Mouse (Mus musculus) kidney, adult 2 months (tissue): ENCODE results near the gene Vipas39. TPM values are rescaled to one million over a fixed set of nuclear protein-coding genes. Genes with fewer than 3 reads are reported as not detected.
A peak's percentile ranks its signal among the peaks of the same experiment; 100 is the strongest.
"Not testable (repeated sequence)": the region's sequence is repeated elsewhere in the genome, so short reads cannot be mapped to it uniquely, and the experiment has no call there.

Experiments
- DNase-seq: peaks from one replicate; pipeline ENCODE4 v3.0.0; 2021
- H3K27ac ChIP-seq: fragments of 200-500 bp; 2 replicates; pipeline ENCODE4 v1.5.1; 2012; ENCODE audit warnings: low read depth, low read length, control low read depth, inconsistent platforms; ENCODE audit not compliant: insufficient read depth
- H3K27me3 ChIP-seq: fragments of 200-500 bp; replicated peaks from 2 replicates; pipeline ENCODE4 v1.6.1; 2012; ENCODE audit warnings: mild to moderate bottlenecking, moderate library complexity, low read length, inconsistent platforms; ENCODE audit not compliant: control insufficient read depth, insufficient read depth
- H3K36me3 ChIP-seq: fragments of 200-500 bp; 2 replicates; pipeline ENCODE4 v1.6.1; 2012; ENCODE audit warnings: mild to moderate bottlenecking, moderate library complexity, low read length, inconsistent platforms; ENCODE audit not compliant: control insufficient read depth, insufficient read depth
- H3K4me1 ChIP-seq: fragments of 200-500 bp; 2 replicates; pipeline ENCODE4 v1.6.1; 2011; ENCODE audit warnings: low read length; ENCODE audit not compliant: control insufficient read depth, insufficient read depth
- H3K4me3 ChIP-seq: fragments of 200-500 bp; 2 replicates; pipeline ENCODE4 v1.5.1; 2011; ENCODE audit warnings: mild to moderate bottlenecking, low read depth, low read length, control low read depth; ENCODE audit not compliant: insufficient read depth
- CTCF ChIP-seq: fragments of 200-500 bp; conservative IDR thresholded peaks from 2 replicates; pipeline ENCODE4 v1.5.1; 2011; ENCODE audit warnings: low read depth, mild to moderate bottlenecking, control low read depth, low read length, moderate library complexity, mixed read lengths; ENCODE audit not compliant: insufficient read depth, insufficient read length
- POLR2A ChIP-seq: fragments of 200-500 bp; IDR thresholded peaks from one replicate; pipeline ENCODE4 v1.6.1; 2011; ENCODE audit warnings: low read depth, low read length, control low read depth
- WGBS: fragments of 180-500 bp; shearing (Covaris S2); methylation state at CpG from one replicate; pipeline ENCODE4 v1.1.7; 2018; 5-methylcytosine and 5-hydroxymethylcytosine counted together
- polyA plus RNA-seq: library from polyadenylated mRNA; depleted of rRNA; stranded (reverse); fragments of >200 nt; gene quantifications from 2 replicates; pipeline ENCODE4 v1.2.3, GENCODE M21; 2012

Vipas39 gene
- polyA plus RNA-seq, 1 experiment: 47.4 TPM

- Histone ChIP-seq H3K4me3 (no peak overlapping the region), H3K27ac (no peak overlapping the region), H3K27me3 (no peaks in the 10 kb centered on the region), H3K36me3 (no peaks in the 10 kb centered on the region), H3K4me1 (no peaks in the 10 kb centered on the region)
- TF ChIP-seq POLR2A: no peak
- no peak for TF ChIP-seq CTCF
- WGBS: 82% methylated on average over 1 of the region's 1 CpGs
- DNase-seq: no peak
Measured at GRCm38 (mm10) chr12:87281766-87282165, 15.7 kb upstream of the Vipas39 start.

GRCm38 (mm10) chr12:87279879-87280278 lies 13.8 kb upstream of the Vipas39 start:
- Histone ChIP-seq H3K4me1 (no peaks in the 10 kb centered on the region), H3K27me3 (no peaks in the 10 kb centered on the region), H3K36me3 (no peaks in the 10 kb centered on the region; the same call in 1 of the 2 replicates), H3K4me3 (no peak overlapping the region), H3K27ac (no peak overlapping the region)
- TF ChIP-seq POLR2A (no peak), CTCF (no peak)
- DNase-seq: peak; percentile 24
- 40% methylated on average over 14 of the region's 14 CpGs for WGBS

- no peak overlapping the region for H3K4me3 ChIP-seq
- WGBS: 43% methylated on average over 3 of the region's 3 CpGs
- TF ChIP-seq POLR2A (no peak), CTCF (no peak)
Measured at GRCm38 (mm10) chr12:87279350-87279749, 13.3 kb upstream of the Vipas39 start.

GRCm38 (mm10) chr12:87278118-87278730 lies 12.2 kb upstream of the Vipas39 start:
- Histone ChIP-seq H3K36me3 (no peaks in the 10 kb centered on the region; the same call in 1 of the 2 replicates), H3K4me3 (no peak overlapping the region), H3K27ac (no peak overlapping the region), H3K27me3 (no peaks in the 10 kb centered on the region), H3K4me1 (no peaks in the 10 kb centered on the region)
- TF ChIP-seq CTCF (no peak), POLR2A (no peak)
- WGBS: 24% methylated on average over 6 of the region's 6 CpGs
- DNase-seq: no peak

More at GRCm38 (mm10) chr12:87279350-87279749, 13.3 kb upstream of the Vipas39 start:
- DNase-seq: peak; percentile 14
- no peaks in the 10 kb centered on the region for H3K4me1 ChIP-seq
- no peaks in the 10 kb centered on the region for H3K27me3 ChIP-seq
- no peak overlapping the region for H3K27ac ChIP-seq
- H3K36me3 ChIP-seq: no peaks in the 10 kb centered on the region; the same call in 1 of the 2 replicates

- H3K27me3 ChIP-seq, DNase-seq, H3K36me3 ChIP-seq, H3K4me1 ChIP-seq, H3K27ac ChIP-seq, H3K4me3 ChIP-seq: not testable (repeated sequence)
- WGBS: 91% methylated on average over 4 of the region's 4 CpGs
Measured at GRCm38 (mm10) chr12:87277251-87277650, 11.2 kb upstream of the Vipas39 start.

- H3K4me1 ChIP-seq: no peaks in the 10 kb centered on the region
- DNase-seq: no peak
- TF ChIP-seq CTCF (no peak), POLR2A (no peak)
- H3K27me3 ChIP-seq: no peaks in the 10 kb centered on the region
- 86% methylated on average over 9 of the region's 9 CpGs for WGBS
- peaks cover 11% of the 10 kb centered on the region for H3K36me3 ChIP-seq
- H3K27ac ChIP-seq: no peak overlapping the region
- H3K4me3 ChIP-seq: no peak overlapping the region
Measured at GRCm38 (mm10) chr12:87274853-87275831, 9.1 kb upstream of the Vipas39 start.

GRCm38 (mm10) chr12:87267682-87268081 lies 1.6 kb upstream of the Vipas39 start:
- no peak for TF ChIP-seq POLR2A
- peak; percentile 16; the same call in 1 of the 2 replicates for TF ChIP-seq CTCF
- Histone ChIP-seq H3K4me1 (0 out of 2 replicates have a peak, but pooled peaks cover 4% of the 10 kb centered on the region), H3K36me3 (peaks cover 8% of the 10 kb centered on the region), H3K4me3 (no peak overlapping the region; the same call in 1 of the 2 replicates), H3K27ac (no peak overlapping the region), H3K27me3 (no peaks in the 10 kb centered on the region)
- DNase-seq: peak; percentile 32
- 23% methylated on average over 4 of the region's 4 CpGs for WGBS
